Mouse (Mus musculus) layer of hippocampus, adult 2 months (tissue): ENCODE measurements around the gene Dsel. TPM values are rescaled to one million over a fixed set of nuclear protein-coding genes. Genes with fewer than 3 reads are reported as not detected.

Experiments used
- DNase-seq, 2 experiments: peaks; one replicate each; pipeline ENCODE4 v3.0.0; 2022; ENCODE audit warnings: low spot score in 2 of 2
- H3K27ac ChIP-seq: fragments of 200-600 bp; 2 replicates; pipeline ENCODE4 v1.8.1; 2022
- H3K4me3 ChIP-seq: fragments of 200-600 bp; 2 replicates; pipeline ENCODE4 v1.8.1; 2022; ENCODE audit warnings: mild to moderate bottlenecking
- CTCF ChIP-seq: fragments of 200-600 bp; conservative IDR thresholded peaks from 2 replicates; pipeline ENCODE4 v1.8.1; 2022; ENCODE audit warnings: antibody characterized with exemption, mild to moderate bottlenecking, moderate library complexity
- long read RNA-seq, 2 experiments: library from polyadenylated mRNA; stranded (forward); transcript quantifications; one replicate each; pipeline ENCODE4 v2.0.0; 2021; ENCODE audit warnings: borderline mapping rate in 2 of 2
- total RNA-seq, 2 experiments: library from RNA; stranded (reverse); gene quantifications; 2 replicates each; pipeline ENCODE4 v1.2.3; 2021

Dsel gene
- 10 to 100 TPM; 21.9 to 24.4 TPM for total RNA-seq
- long read RNA-seq, experiment 1, full-length matches to known transcripts: 2 of 4 reads
- long read RNA-seq, experiment 1, partial matches to known transcripts: 0 of 4 reads
- long read RNA-seq, experiment 1, other reads (novel, unspliced or antisense): 2 of 4 reads
- long read RNA-seq, experiment 2, full-length matches to known transcripts: 2 of 8 reads
- long read RNA-seq, experiment 2, partial matches to known transcripts: 0 of 8 reads
- long read RNA-seq, experiment 2, other reads (novel, unspliced or antisense): 6 of 8 reads

DNA sequence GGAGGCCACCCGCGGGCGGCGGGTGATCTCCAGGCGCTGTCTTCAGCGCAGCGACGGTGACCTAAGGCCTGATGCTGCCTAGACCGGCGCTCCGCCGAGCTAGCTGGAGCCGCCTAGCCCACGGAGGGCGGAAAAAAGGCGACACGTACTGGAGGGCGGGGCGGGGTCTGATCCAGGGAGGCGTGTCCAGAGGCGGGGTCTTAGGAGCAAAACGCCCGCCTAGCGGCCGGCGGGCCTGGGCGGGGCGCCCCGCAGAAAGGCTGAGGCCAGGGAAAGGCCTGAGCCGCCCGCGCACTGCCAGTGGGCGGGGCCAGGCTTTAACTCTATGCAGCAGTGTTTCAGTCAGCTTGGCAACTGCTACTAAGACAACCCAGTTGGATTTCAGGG lies at the start of gene Dsel:
Gene Dsel (minus strand): TSS at position 140 of the 387 bp plus-strand sequence.
- DNase-seq: peak; percentile 88 to 91
- H3K27ac ChIP-seq: peak within 1 kb of the TSS; percentile 95
- peak within 1 kb of the TSS; percentile 88 for H3K4me3 ChIP-seq
- TF ChIP-seq CTCF: peak; percentile 73

DNA sequence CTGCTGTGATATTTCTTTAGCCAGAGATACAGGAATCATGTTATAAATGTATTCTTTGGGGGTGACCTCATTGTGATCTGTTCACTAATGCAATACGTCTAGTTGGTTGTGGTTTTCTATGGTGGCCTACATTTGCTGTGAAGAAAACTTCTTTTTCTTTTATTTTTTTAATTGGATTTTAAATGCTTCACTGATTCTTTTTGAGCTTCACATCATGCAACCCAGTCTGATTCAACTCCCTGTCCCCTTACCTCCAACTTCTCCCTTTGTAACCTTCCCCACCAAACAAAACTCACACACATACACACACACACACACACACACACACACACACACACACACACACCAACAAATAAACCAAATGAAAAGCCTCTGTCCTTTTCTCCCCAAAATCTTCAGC lies 46.7 kb upstream of the Dsel start:
- DNase-seq: no peak
- no peak overlapping the region for H3K4me3 ChIP-seq
- TF ChIP-seq CTCF: no peak
- H3K27ac ChIP-seq: no peak overlapping the region

GRCm38 (mm10) chr1:111883336-111883735 lies 18.6 kb upstream of the Dsel start:
- Histone ChIP-seq H3K4me3 (no peak overlapping the region), H3K27ac (no peak overlapping the region)
- no peak for TF ChIP-seq CTCF
- DNase-seq: no peak

DNA sequence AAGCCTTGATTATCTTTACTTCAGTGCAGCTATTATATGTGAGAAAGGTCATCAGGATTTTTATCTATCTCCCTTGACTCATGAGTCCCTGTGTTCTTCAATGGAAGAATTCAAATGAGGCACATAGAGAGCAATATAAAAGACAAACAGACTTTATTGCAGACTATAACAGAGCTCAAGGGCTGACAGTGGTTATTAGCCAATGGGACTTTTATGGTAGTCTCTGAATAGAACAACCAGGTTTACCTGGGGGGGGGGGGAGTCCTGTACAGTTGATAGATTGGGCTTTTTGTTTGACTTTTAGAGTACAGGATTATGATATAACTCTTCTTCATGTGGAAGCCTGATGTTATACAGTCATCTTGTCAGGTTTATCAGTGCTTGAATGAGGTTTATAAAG lies 11.1 kb upstream of the Dsel start:
- TF ChIP-seq CTCF: no peak

DNA sequence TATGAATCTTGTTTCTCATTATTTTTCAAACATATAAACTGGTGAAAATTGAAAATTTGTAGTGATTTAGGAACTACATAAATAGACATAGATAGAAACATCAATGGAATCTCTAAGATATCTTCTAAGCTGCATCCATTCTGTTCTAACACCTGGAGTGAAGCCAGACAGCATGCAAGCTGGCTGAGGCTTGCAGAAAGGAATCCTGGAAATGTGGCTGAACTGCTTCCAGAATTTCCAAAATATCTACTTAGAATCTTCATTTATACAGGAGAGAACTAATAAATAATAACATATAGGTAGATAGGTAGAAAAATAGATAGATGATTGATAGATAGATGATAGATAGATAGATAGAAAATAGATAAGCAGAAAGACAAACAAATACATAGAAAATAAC lies 8.5 kb upstream of the Dsel start:
- no peak overlapping the region for H3K4me3 ChIP-seq
- no peak for DNase-seq
- no peak for TF ChIP-seq CTCF
- H3K27ac ChIP-seq: no peak overlapping the region

More for the DNA sequence above, 11.1 kb upstream of the Dsel start:
- Histone ChIP-seq H3K4me3 (no peak overlapping the region), H3K27ac (no peak overlapping the region)
- no peak for DNase-seq

DNA sequence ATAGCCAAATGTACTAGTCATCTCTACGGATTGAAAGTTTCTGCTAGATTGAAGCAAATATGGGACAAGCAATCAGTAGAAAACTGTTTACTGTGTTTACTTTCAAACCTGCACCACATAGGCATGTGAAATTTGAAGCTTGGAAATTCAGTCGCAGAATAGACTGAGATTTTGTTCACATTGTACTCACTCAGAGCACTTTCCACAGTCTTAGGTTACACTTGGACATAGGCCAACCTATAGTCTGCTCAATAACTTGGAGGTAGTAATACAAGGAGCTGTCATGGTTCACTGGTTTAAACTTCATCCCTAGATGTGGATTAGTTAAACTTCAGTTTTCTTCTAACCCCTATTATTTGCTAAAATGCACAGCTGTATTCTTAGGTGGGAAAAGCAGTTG lies 749 bp upstream of the Dsel start:
- no peak overlapping the region for H3K27ac ChIP-seq
- DNase-seq: no peak
- H3K4me3 ChIP-seq: peak overlapping the region; percentile 88; the same call in 1 of the 2 replicates
- TF ChIP-seq CTCF: no peak

GRCm38 (mm10) chr1:111864063-111864778 lies 497 bp downstream of the Dsel start:
- Histone ChIP-seq H3K27ac (peak overlapping the region; percentile 95), H3K4me3 (peak overlapping the region; percentile 88)
- DNase-seq: peak; percentile 74 to 77
- peak; percentile 89 for TF ChIP-seq CTCF

DNA sequence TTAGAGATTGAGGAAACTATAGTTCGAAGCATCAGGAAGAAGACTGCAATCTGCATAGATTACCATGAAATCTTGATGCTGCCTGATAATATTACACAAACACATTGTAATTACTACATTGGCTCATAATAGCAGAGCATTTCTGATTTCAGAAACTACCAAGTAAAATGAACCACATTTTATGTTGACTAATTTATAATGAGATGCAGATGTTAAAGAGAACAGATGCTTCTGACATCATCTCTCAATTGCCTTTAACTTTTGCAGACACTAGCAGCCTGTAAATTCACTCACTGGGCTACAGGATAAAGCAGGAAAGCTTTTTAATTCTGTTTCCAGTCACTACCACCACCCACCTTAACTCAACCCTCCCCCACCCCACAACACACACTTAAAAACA lies 6.9 kb downstream of the Dsel start:
- H3K4me3 ChIP-seq: no peak overlapping the region
- TF ChIP-seq CTCF: no peak
- DNase-seq: no peak
- no peak overlapping the region for H3K27ac ChIP-seq

- H3K4me3 ChIP-seq: no peak overlapping the region
- no peak for TF ChIP-seq CTCF
- no peak for DNase-seq
Measured at GRCm38 (mm10) chr1:111852439-111852838, 12.3 kb downstream of the Dsel start.

GRCm38 (mm10) chr1:111833583-111834225 lies 31.0 kb downstream of the Dsel start:
- TF ChIP-seq CTCF: no peak
- Histone ChIP-seq H3K4me3 (no peak overlapping the region), H3K27ac (no peak overlapping the region)
- peak in 1 of 2 experiments; percentile 32 for DNase-seq

More at GRCm38 (mm10) chr1:111852439-111852838, 12.3 kb downstream of the Dsel start:
- no peak overlapping the region for H3K27ac ChIP-seq
